Mouse (Mus musculus) bone marrow, adult 2 months (tissue): ENCODE results near the gene Tuba1c. TPM values are rescaled to one million over a fixed set of nuclear protein-coding genes. Genes with fewer than 3 reads are reported as not detected.
A peak's percentile ranks its signal among the peaks of the same experiment; 100 is the strongest.

Source experiments
- H3K27ac ChIP-seq: fragments of 200-500 bp; 2 replicates; pipeline ENCODE4 v1.5.1; 2012; ENCODE audit warnings: low read depth, mild to moderate bottlenecking, control low read depth, inconsistent platforms, low read length; ENCODE audit not compliant: control insufficient read depth, poor library complexity, insufficient read depth
- H3K4me1 ChIP-seq: fragments of 200-500 bp; 2 replicates; pipeline ENCODE4 v1.6.1; 2011; ENCODE audit warnings: low read length; ENCODE audit not compliant: control insufficient read depth, insufficient read depth
- H3K4me3 ChIP-seq: fragments of 200-500 bp; replicated peaks from 2 replicates; pipeline ENCODE3; 2011; ENCODE audit warnings: mild to moderate bottlenecking, low read depth, low read length, control low read depth; ENCODE audit not compliant: control insufficient read depth
- CTCF ChIP-seq: fragments of 200-500 bp; IDR thresholded peaks from 2 replicates; pipeline ENCODE4 v1.5.1; 2011; ENCODE audit warnings: low read length, control low read depth; ENCODE audit not compliant: control insufficient read depth, insufficient read depth
- POLR2A ChIP-seq: fragments of 200-500 bp; IDR thresholded peaks from 2 replicates; pipeline ENCODE4 v1.6.1; 2011; ENCODE audit warnings: low read depth, mild to moderate bottlenecking, control low read depth, low read length, borderline replicate concordance; ENCODE audit not compliant: control insufficient read depth
- WGBS: fragments of 180-500 bp; shearing (Covaris S2); methylation state at CpG from one replicate; pipeline ENCODE4 v1.1.7; 2018; 5-methylcytosine and 5-hydroxymethylcytosine counted together
- polyA plus RNA-seq: library from polyadenylated mRNA; stranded (reverse); fragments of >200 nt; gene quantifications from 2 replicates; pipeline ENCODE4 v1.2.4, GENCODE M21; 2011; ENCODE audit warnings: low replicate concordance; ENCODE audit not compliant: missing spikeins, insufficient read depth, insufficient read length

Gene Tuba1c
- polyA plus RNA-seq, 1 experiment: 176 TPM

DNA sequence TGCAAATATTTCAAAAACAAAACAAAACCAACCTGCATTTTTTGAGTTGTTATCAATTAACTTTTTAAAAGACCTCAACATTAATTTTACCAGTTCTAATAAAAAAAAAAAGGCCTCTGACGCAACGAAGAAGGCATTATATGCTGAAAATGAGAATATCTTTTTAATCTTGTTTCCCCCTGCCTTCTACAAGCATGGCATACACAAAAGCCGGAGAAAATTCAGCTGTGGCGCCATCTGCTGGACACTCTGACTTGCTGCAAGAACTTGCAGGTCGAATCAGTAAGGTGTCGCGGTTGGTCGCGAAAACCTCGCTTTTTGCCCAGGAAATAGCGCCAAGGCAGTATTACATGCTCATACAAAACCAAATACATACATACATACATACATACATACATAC, 35.8 kb upstream of the Tuba1c start:
- Histone ChIP-seq H3K27ac (no peak overlapping the region), H3K4me3 (no peak overlapping the region), H3K4me1 (peaks cover 1% of the 10 kb centered on the region; the same call in 1 of the 2 replicates)
- TF ChIP-seq CTCF (peak; percentile 86), POLR2A (no peak)
- under 1% methylated on average over 11 of the region's 11 CpGs for WGBS

DNA sequence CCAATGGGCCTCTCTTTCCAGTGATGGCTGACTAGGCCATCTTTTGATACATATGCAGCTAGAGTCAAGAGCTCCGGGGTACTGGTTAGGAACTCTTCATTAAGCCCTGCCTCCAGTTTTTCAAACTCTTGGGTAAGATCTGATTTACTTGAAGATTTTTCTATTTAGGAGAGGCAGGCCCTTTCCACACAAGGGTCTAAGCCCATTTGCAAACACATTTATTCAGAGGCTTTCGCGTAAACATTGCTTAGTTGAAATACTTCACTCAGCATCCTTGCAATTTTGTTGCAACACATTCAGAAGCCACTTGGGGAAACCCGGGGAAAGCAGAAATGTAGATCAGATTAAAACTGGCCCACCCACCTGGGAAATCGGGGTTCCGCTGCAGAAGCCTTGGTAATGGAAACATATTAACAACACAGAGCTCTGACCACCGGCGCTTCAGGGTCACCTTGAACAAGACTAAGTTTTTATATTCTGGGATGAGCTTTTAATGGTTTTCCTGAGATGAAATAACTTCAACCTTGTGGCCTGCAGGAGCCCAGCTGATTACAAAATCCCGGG, 34.7 kb upstream of the Tuba1c start:
- H3K4me3 ChIP-seq: no peak overlapping the region
- peaks cover 1% of the 10 kb centered on the region; the same call in 1 of the 2 replicates for H3K4me1 ChIP-seq
- TF ChIP-seq POLR2A: no peak
- TF ChIP-seq CTCF: no peak
- H3K27ac ChIP-seq: no peak overlapping the region
- WGBS: 52% methylated on average over 9 of the region's 9 CpGs

DNA sequence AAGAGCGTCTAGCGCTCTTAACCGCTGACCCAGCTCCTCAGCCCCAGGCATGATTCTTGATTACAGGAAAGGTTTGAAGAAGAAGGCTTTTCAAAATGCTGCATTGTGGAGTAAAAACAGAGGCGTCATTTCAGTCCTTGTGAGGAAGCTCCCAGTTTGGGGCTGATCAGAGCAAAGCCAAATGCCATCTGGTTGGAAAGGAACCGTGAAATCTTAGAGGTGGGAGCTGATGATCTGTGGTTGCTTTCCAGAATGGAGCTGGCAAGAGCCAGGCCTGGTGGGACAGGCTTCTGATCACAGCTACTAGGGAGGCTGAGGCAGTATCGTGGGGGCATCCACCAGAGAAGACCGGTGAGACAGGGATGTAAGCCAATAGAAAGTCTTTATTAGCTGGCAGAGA, 32.9 kb upstream of the Tuba1c start:
- H3K27ac ChIP-seq: no peak overlapping the region
- no peak overlapping the region for H3K4me3 ChIP-seq
- peaks cover 1% of the 10 kb centered on the region; the same call in 1 of the 2 replicates for H3K4me1 ChIP-seq
- 87% methylated on average over 7 of the region's 7 CpGs for WGBS
- no peak for TF ChIP-seq POLR2A
- no peak for TF ChIP-seq CTCF

DNA sequence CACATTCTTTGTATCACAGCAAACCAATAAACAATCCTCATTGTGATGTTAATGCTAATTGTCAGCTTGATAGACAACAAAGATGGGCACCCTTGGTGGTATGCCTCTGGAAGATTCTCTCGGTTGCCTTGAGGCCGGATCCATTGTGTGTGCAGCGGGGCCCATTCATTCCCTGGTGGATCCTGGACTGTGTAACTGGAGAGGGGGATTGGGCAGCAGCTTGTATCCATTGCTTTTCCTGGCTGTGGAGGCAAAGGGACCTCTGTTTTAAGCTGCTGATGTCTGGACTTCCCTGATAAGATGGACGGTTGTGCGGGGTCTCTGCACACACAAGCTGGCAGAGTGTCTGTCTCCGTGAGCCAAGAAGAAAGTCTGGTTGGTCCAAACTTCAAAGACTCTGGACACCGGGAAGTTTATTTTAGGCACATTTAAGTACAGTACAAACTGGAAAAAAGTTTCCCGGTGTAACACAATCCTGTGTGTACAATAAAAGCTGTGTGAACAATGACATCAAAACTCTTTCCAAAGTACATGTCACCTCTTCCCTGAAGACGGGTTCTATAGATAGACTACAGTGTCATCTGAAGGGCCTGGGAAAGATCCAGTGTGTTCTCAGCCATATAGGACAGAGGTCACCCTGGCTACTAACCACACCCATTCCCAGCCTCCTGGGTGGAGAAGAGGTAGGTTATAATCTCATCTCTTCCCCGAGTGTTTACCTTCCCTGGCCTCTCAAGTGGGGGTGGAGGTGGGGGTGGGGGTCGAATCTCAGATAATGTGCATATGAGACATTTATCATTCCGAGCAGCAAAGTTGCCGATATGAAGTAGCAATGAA, 31.5 kb upstream of the Tuba1c start:
- H3K4me1 ChIP-seq: peaks cover 1% of the 10 kb centered on the region; the same call in 1 of the 2 replicates
- WGBS: 62% methylated on average over 13 of the region's 13 CpGs
- no peak overlapping the region for H3K27ac ChIP-seq

DNA sequence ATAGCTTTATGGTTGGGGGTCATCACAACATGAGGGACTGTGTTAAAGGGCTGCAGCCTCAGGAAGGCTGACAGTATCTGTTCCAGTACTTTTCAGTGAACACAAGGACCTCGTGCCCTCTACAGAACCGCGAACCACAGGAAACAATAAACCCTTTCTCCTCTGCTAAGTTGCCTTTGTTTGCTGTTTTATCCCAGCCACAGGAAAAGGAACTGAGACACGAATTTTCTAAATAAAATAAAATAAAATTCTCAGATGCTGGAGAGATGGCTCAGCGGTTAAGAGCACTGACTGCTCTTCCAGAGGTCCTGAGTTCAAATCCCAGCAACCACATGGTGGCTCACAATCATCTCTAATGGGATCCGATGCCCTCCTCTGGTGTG, 30.9 kb upstream of the Tuba1c start:
- WGBS: 14% methylated on average over 6 of the region's 6 CpGs
- no peak overlapping the region for H3K4me3 ChIP-seq
- H3K4me1 ChIP-seq: peaks cover 1% of the 10 kb centered on the region; the same call in 1 of the 2 replicates
- TF ChIP-seq CTCF: no peak
- no peak for TF ChIP-seq POLR2A
- H3K27ac ChIP-seq: no peak overlapping the region

More for the DNA sequence above, 31.5 kb upstream of the Tuba1c start:
- TF ChIP-seq POLR2A (no peak), CTCF (no peak)
- no peak overlapping the region for H3K4me3 ChIP-seq

DNA sequence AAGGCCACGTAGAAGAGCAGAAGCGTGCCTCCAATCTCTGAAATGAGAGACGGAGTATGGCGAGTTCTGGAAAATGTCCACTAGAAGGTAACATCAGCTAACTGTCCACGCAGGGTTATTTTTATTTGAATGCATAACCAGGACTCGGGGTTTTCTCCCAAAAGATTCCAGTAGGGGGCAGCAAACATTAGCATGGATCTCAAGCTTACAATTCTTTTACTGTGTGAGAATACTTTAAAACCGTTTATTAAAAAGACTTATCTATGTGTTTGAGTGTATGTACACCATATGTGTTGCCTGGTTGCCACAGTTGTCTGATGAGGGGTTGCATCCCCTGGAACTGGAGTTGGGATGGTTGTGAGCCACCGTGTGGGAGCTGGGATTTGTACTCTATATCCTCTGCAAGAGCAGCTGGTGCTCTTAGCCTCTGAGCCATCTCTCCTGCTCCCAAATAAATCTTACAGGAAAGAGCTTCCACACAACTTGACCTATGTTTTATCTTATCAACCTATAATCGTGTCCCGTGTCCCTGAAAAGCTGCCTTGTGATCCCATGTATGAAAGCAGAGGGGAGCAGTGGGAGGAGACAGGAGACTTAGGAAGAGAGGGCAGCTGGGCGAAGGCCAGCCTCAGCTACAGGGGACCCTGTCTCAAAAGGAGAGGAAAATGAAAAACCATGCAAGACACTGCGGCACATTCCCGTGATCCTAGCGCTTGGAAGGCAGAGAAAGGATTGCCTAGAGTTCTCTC, 29.0 kb upstream of the Tuba1c start:
- Histone ChIP-seq H3K4me1 (no peaks in the 10 kb centered on the region), H3K27ac (no peak overlapping the region), H3K4me3 (no peak overlapping the region)
- 47% methylated on average over 14 of the region's 14 CpGs for WGBS
- TF ChIP-seq CTCF (no peak), POLR2A (no peak)

DNA sequence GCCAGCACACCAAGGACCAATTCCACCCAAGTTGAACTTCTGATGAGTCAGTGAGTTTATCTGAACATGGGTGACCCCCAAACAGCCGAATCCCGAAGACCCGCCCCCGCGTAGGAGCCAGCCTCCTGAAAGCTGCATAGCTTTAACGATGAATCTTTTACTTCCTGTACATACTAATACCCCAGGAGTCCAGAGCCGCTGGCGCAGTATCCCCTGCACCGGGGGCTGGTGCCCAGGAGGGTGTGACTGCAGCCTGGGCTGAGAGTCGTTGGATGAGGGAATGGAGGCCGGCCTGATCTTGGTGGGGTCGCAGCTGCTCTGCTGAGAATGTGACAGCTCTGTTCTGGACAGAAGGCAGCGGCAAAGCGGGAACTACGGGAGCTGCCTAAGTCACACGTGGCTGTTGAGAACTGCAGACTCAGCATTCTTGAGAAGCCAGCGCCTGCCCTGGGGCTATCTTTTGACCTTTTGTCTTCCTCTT, 28.2 kb upstream of the Tuba1c start:
- no peak overlapping the region for H3K4me3 ChIP-seq
- H3K27ac ChIP-seq: no peak overlapping the region
- 14% methylated on average over 17 of the region's 17 CpGs for WGBS
- H3K4me1 ChIP-seq: no peaks in the 10 kb centered on the region
- TF ChIP-seq CTCF (no peak), POLR2A (no peak)

DNA sequence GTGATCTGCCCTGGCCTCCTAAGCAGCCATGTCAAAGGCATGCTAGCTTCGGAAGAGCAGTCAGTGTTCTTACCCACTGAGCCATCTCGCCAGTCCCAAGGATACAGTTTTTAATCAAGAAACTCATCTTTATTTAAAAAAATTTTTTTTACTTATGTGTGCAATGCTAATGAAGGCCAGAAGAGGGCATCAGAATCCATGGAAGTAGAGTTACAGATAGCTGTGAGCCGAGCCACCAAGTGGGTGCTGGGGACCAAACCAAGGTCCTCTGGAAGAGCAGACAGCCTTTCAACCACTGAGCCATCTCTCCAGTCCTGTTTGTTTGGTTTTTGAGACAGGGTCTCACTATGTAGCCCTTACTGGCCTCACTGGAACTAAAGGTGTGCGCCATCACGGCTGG, 26.1 kb upstream of the Tuba1c start:
- Histone ChIP-seq H3K4me3 (no peak overlapping the region), H3K27ac (no peak overlapping the region), H3K4me1 (no peaks in the 10 kb centered on the region)
- WGBS: 84% methylated on average over 5 of the region's 5 CpGs
- TF ChIP-seq POLR2A: no peak
- TF ChIP-seq CTCF: no peak
